Mouse (Mus musculus): ENCODE measurements around the gene Ppp2r2c. TPM values are rescaled to one million over a fixed set of nuclear protein-coding genes. Genes with fewer than 3 reads are reported as not detected.

The Ppp2r2c gene
- polyA plus RNA-seq (2015; fragmentation: Nextera tagmentation; extraction: Ambion mirVana) = 0.06 and 0.08 TPM in 2 replicates

DNA sequence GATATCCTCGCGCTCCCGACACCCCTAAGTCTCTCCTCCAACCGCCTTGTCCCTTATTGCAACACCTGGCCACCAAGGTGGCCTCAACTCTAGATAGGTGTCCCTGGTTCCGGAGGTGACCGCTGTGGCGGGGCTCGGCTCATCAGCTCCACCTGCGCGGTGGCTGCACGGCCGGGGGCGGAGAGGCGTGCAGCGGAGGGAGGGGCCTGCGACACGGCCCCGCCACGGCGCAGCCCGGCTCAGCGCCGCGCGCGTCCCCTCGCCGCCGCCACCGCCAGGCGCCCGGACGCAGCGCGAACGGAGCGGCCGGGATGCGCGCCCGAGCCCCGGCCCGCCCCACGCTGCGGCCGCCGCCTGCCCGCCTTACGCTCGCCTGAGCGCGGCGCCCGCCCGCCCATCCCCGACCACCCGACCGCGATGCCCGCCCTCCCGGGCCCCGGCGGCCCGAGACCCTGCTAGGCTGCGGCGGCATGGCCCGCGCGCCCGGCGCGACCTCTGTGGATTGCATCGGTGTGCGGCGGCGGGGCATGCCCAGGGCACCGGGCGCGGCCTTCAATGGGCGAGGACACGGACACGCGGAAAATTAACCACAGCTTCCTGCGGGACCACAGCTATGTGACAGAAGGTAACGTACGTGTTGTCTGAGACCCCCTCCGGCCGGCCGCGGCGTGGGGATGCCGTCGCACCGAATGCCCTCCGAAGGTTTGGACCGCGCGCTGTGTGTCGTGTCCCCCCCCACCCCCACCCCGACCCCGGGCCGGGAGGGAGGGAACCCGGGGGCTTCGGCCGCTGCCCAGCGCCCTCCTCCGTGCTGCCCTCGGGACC lies at the start of gene Ppp2r2c:
Gene Ppp2r2c, plus strand, starts transcription at position 248 of the 825 bp plus-strand sequence.
- no peak within 1 kb of the TSS for H3K27ac ChIP-seq (ENCODE audit: low read length)
- H3K9ac ChIP-seq (ENCODE audit: low read length) = no peak within 1 kb of the TSS
- no peaks in the 10 kb centered on the region for H3K4me1 ChIP-seq (ENCODE audit: control insufficient read depth, insufficient read depth, low read length)
- H3K36me3 ChIP-seq (ENCODE audit: control insufficient read depth, insufficient read depth) = no peaks in the 10 kb centered on the region
- H3K4me2 ChIP-seq (ENCODE audit: low read depth, low read length) = peak within 1 kb of the TSS; percentile 71
- no peak for ATAC-seq (replicated peaks; ENCODE audit: extremely low read depth, insufficient read depth, low FRiP score)
- under 1% methylated on average over 79 of the region's 108 CpGs for WGBS
- peaks cover 86% of the 10 kb centered on the region for H3K27me3 ChIP-seq (ENCODE audit: control insufficient read depth, insufficient read depth, low read length)
- H3K4me3 ChIP-seq (ENCODE audit: low read length) = peak within 1 kb of the TSS; percentile 49
- peaks cover 7% of the 10 kb centered on the region for H3K9me3 ChIP-seq (replicated peaks; ENCODE audit: control insufficient read depth, low read length)

DNA sequence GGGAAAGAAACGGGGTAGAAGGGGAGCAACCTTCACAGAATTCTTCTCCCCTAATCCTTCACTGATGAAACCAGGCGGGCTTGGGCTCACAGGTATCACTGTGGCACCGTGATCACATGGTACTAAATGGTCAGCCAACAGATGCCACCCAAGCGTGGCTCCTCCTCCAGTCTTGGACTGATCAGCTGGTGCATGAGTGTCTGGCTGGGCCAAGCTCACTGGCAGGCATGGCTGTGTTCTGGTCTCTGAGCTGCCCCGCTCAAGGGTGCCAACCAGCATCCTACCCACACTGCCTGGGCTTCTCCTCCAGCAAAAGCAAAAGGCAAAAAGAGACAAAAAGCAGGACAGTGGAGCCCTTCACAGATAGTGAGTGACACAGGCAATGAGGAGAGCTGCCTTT lies 48.6 kb upstream of the Ppp2r2c start:
- 86% methylated on average over 5 of the region's 5 CpGs for WGBS
- Histone ChIP-seq H3K27me3 (ENCODE audit: control insufficient read depth, insufficient read depth, low read length) (no peaks in the 10 kb centered on the region), H3K36me3 (ENCODE audit: control insufficient read depth, insufficient read depth) (peaks cover 18% of the 10 kb centered on the region; the same call in 1 of the 2 replicates), H3K4me1 (ENCODE audit: control insufficient read depth, insufficient read depth, low read length) (no peaks in the 10 kb centered on the region), H3K9ac (ENCODE audit: low read length) (no peak overlapping the region), H3K4me3 (ENCODE audit: low read length) (no peak overlapping the region), H3K9me3 (replicated peaks; ENCODE audit: control insufficient read depth, low read length) (no peaks in the 10 kb centered on the region), H3K4me2 (ENCODE audit: low read depth, low read length) (no peak overlapping the region), H3K27ac (ENCODE audit: low read length) (no peak overlapping the region)
- ATAC-seq (replicated peaks; ENCODE audit: extremely low read depth, insufficient read depth, low FRiP score) = no peak

DNA sequence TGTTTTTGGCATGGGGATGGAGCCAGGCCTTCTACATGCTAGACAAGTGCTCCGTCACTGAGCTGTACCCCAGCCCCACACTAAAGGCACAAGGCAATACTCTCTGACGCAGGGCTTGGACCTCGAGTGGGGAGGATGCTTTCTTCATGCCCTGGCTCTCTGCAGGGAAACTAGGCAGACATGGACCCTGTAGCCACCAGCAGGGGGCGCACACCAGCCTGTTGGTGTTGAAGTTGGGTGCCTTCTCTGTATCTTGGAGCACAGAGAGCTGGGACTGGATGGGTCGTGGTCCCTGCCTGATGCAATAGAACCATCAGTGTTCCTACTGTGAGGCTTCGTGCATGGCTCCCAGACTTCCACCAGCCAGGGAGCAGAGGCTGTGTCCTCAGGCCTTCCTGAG lies 48.2 kb upstream of the Ppp2r2c start:
- 51% methylated on average over 6 of the region's 6 CpGs for WGBS
- Histone ChIP-seq H3K27ac (ENCODE audit: low read length) (no peak overlapping the region), H3K4me2 (ENCODE audit: low read depth, low read length) (no peak overlapping the region), H3K9me3 (replicated peaks; ENCODE audit: control insufficient read depth, low read length) (no peaks in the 10 kb centered on the region), H3K9ac (ENCODE audit: low read length) (no peak overlapping the region), H3K36me3 (ENCODE audit: control insufficient read depth, insufficient read depth) (peaks cover 17% of the 10 kb centered on the region; the same call in 1 of the 2 replicates), H3K27me3 (ENCODE audit: control insufficient read depth, insufficient read depth, low read length) (no peaks in the 10 kb centered on the region), H3K4me3 (ENCODE audit: low read length) (no peak overlapping the region), H3K4me1 (ENCODE audit: control insufficient read depth, insufficient read depth, low read length) (no peaks in the 10 kb centered on the region)
- ATAC-seq (replicated peaks; ENCODE audit: extremely low read depth, insufficient read depth, low FRiP score) = no peak

DNA sequence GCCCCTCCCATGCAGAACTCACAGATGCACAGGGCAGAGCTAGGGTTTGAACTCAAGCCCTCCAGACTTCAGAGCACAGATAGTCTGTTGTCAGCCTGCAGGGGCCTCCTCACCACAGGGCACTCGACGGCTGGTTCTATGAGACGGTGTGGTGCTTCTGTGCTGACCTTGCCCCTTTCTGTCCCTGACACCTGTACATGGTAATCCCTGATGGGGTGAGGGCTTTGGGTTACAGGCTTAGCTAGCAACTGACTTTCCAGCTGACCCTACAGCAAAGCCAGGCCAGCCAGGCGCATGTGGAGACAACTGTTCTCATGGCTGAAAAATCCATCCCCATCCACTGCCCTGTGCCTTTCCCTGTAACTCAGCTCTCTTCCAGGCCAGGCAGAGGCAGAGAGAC lies 45.4 kb upstream of the Ppp2r2c start:
- H3K27ac ChIP-seq (ENCODE audit: low read length) = no peak overlapping the region
- 88% methylated on average over 4 of the region's 4 CpGs for WGBS
- H3K27me3 ChIP-seq (ENCODE audit: control insufficient read depth, insufficient read depth, low read length) = no peaks in the 10 kb centered on the region
- no peaks in the 10 kb centered on the region for H3K9me3 ChIP-seq (replicated peaks; ENCODE audit: control insufficient read depth, low read length)
- H3K4me1 ChIP-seq (ENCODE audit: control insufficient read depth, insufficient read depth, low read length) = no peaks in the 10 kb centered on the region
- no peak overlapping the region for H3K9ac ChIP-seq (ENCODE audit: low read length)
- peaks cover 24% of the 10 kb centered on the region for H3K36me3 ChIP-seq (ENCODE audit: control insufficient read depth, insufficient read depth)
- no peak overlapping the region for H3K4me2 ChIP-seq (ENCODE audit: low read depth, low read length)
- no peak overlapping the region for H3K4me3 ChIP-seq (ENCODE audit: low read length)
- ATAC-seq (replicated peaks; ENCODE audit: extremely low read depth, insufficient read depth, low FRiP score) = no peak

DNA sequence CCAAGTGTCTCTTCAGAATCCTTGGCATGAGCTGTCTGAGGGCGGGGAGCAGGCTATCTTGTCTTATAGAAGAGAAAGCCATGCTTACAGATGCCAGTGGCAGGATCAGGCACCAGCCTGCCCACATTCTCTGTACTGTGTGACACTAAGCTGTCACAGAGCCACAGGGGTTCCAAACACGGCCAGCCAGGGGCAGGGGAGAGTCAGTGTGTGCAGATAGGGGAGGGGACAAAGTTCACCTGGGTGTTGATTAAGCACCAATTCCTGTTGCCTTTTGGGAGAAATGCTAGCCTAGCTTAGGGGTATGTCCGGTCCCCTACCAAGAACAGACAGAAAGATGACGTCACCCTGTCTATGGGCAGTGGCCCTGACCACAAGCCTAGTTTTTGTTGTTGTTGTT lies 39.2 kb upstream of the Ppp2r2c start:
- 80% methylated on average over 4 of the region's 4 CpGs for WGBS

DNA sequence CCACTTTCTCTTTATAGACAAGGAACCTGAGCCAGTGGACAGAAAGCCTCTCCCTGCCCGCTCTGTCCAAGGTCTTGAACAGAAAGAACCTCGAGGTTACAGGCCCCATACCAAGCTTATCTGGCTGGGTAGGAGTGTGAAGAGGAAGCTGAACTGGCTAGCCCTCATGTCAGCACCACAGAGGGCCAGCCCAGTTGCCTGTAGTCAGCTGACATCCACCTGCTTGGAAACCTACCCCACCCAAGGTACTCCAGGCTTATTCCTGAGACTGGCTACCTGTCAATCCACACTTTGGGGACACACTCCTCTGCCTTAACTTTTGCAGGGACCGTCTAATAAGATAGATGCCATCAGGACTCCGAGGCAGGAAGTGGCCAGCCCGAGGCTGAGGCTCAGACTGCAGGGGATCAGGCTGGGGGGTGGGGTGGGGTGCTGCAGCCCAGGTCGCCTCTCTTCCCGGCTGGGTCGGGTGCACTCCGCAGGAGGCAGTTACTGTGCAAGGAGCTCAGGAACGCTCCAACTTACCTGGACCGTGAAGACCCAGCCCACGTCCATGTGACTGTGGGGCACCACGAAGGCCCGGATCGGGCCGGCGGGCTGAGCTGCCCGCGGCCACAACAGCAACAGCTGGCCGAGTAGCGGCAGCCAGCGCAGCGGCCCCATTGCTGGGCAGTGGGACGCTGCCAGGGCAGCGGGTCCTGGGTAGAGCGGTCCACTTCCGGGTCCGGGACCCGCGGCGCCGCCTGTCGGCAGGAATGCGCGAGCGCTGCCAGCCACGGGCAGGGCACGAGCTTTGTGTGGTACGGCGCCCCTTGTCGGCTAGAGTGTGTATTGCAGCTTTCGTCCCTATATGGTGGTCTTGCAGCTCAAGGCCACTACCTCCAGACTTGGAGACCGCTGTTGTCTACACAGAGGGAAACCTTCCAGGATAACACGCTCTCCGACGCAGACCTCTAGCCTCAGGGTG lies 38.1 kb upstream of the Ppp2r2c start, which contains the start of gene Man2b2:
Gene Man2b2, minus strand, starts transcription at position 741 of the 967 bp plus-strand sequence.
- peaks cover 14% of the 10 kb centered on the region for H3K36me3 ChIP-seq (ENCODE audit: control insufficient read depth, insufficient read depth)
- H3K9ac ChIP-seq (ENCODE audit: low read length) = peak within 1 kb of the TSS; percentile 80
- H3K4me3 ChIP-seq (ENCODE audit: low read length) = peak within 1 kb of the TSS; percentile 75
- H3K27me3 ChIP-seq (ENCODE audit: control insufficient read depth, insufficient read depth, low read length) = no peaks in the 10 kb centered on the region
- H3K27ac ChIP-seq (ENCODE audit: low read length) = peak within 1 kb of the TSS; percentile 46
- H3K4me1 ChIP-seq (ENCODE audit: control insufficient read depth, insufficient read depth, low read length) = peaks cover 10% of the 10 kb centered on the region
- peak within 1 kb of the TSS; percentile 87 for H3K4me2 ChIP-seq (ENCODE audit: low read depth, low read length)
- WGBS = 2% methylated on average over 46 of the region's 46 CpGs
- peak; percentile 83 for ATAC-seq (replicated peaks; ENCODE audit: extremely low read depth, insufficient read depth, low FRiP score)
- H3K9me3 ChIP-seq (replicated peaks; ENCODE audit: control insufficient read depth, low read length) = no peaks in the 10 kb centered on the region

More for the DNA sequence above, 39.2 kb upstream of the Ppp2r2c start:
- peaks cover 14% of the 10 kb centered on the region for H3K36me3 ChIP-seq (ENCODE audit: control insufficient read depth, insufficient read depth)
- no peaks in the 10 kb centered on the region for H3K27me3 ChIP-seq (ENCODE audit: control insufficient read depth, insufficient read depth, low read length)
- no peak overlapping the region for H3K4me2 ChIP-seq (ENCODE audit: low read depth, low read length)
- H3K4me3 ChIP-seq (ENCODE audit: low read length) = no peak overlapping the region
- no peak overlapping the region for H3K9ac ChIP-seq (ENCODE audit: low read length)
- no peak overlapping the region for H3K27ac ChIP-seq (ENCODE audit: low read length)
- no peak for ATAC-seq (replicated peaks; ENCODE audit: extremely low read depth, insufficient read depth, low FRiP score)
- peaks cover 10% of the 10 kb centered on the region for H3K4me1 ChIP-seq (ENCODE audit: control insufficient read depth, insufficient read depth, low read length)
- H3K9me3 ChIP-seq (replicated peaks; ENCODE audit: control insufficient read depth, low read length) = no peaks in the 10 kb centered on the region

DNA sequence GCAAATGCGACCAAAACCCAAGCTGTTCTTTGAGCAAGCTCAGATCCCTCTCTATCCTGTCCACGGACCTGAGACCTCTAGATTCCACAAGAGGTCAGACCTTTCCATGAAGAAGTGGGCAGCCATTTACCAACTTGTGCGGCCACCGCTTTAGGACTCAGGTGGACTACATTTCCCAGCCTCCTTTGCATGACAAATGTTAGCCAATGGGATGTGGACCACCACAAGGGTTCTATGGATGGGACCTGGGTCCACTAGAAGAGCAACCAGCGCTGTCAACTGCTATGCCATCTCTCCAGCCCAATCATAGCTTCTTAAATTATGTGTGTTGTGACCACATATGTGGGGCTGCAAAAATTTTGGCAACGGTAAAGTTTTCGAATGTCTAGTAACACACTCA lies 37.0 kb upstream of the Ppp2r2c start:
- Histone ChIP-seq H3K4me3 (ENCODE audit: low read length) (no peak overlapping the region), H3K4me1 (ENCODE audit: control insufficient read depth, insufficient read depth, low read length) (peaks cover 10% of the 10 kb centered on the region), H3K4me2 (ENCODE audit: low read depth, low read length) (no peak overlapping the region), H3K9ac (ENCODE audit: low read length) (no peak overlapping the region), H3K36me3 (ENCODE audit: control insufficient read depth, insufficient read depth) (peaks cover 9% of the 10 kb centered on the region), H3K9me3 (replicated peaks; ENCODE audit: control insufficient read depth, low read length) (no peaks in the 10 kb centered on the region), H3K27ac (ENCODE audit: low read length) (no peak overlapping the region), H3K27me3 (ENCODE audit: control insufficient read depth, insufficient read depth, low read length) (no peaks in the 10 kb centered on the region)
- ATAC-seq (replicated peaks; ENCODE audit: extremely low read depth, insufficient read depth, low FRiP score) = no peak
- WGBS = 50% methylated on average over 7 of the region's 7 CpGs

DNA sequence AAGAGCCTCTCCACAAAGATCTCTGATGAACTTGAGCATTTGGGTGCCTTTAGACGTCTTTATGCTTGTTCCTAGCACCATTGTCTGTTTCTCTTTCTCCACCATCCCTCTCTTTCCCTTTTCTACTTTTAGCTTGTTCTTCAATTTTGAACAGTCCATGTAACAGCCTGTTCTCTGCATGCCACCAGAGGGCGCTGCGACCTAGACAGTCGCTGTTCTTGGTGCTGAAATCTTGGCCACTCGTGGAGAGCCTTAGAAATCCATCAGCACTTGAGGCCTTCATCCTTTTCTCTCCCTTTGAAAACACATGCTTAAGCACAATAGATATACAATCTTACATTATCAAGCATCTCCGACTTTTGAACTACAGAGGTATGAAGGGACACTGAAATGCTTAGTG lies 32.4 kb upstream of the Ppp2r2c start:
- Histone ChIP-seq H3K9ac (ENCODE audit: low read length) (no peak overlapping the region), H3K9me3 (replicated peaks; ENCODE audit: control insufficient read depth, low read length) (no peaks in the 10 kb centered on the region), H3K4me1 (ENCODE audit: control insufficient read depth, insufficient read depth, low read length) (peaks cover under 1% of the 10 kb centered on the region; the same call in 1 of the 2 replicates), H3K4me2 (ENCODE audit: low read depth, low read length) (no peak overlapping the region), H3K27ac (ENCODE audit: low read length) (no peak overlapping the region), H3K4me3 (ENCODE audit: low read length) (no peak overlapping the region), H3K36me3 (ENCODE audit: control insufficient read depth, insufficient read depth) (no peaks in the 10 kb centered on the region), H3K27me3 (ENCODE audit: control insufficient read depth, insufficient read depth, low read length) (no peaks in the 10 kb centered on the region)
- ATAC-seq (replicated peaks; ENCODE audit: extremely low read depth, insufficient read depth, low FRiP score) = no peak
- 2% methylated on average over 6 of the region's 6 CpGs for WGBS

All from heart, embryonic 16.5 days (tissue).